Mouse (Mus musculus): ENCODE data around the gene Ccdc42. TPM values are rescaled to one million over a fixed set of nuclear protein-coding genes. Genes with fewer than 3 reads are reported as not detected.

Ccdc42 gene
- polyA plus RNA-seq, 1 experiment from 2014 or later: 0.36 TPM

DNA sequence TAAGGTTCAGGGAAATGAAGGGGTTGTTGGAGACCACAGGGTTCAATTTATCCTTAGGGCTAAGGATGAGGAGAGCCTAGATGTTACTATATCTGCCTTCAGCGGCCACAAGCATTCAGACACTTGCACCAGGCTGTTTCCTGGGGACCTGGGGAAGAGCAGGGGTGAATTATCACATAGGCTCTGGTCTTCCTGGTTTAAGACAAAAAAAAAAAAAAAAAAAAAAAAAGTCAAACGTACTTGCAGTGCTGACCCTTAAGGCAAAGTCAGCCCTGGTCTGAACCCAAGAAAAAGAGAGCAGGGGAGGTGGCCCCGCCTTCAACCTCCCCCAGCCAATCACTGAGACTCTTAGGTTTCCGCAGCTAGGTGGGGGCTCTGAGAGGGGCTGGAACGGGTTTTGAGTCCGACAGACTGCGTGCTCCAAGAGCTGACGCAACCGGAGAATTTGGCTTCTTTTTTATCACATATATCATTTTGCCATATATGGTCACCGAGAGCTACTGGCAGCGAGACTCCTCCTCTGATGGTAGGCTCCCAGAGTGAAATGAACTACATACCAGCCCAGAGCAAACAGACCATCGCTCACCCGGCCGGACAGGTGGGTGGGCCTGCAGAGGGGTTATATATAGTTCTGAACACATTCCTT, 36.5 kb downstream of the Ccdc42 start:
- ATAC-seq: peak; percentile 90
- H3K9ac ChIP-seq (ENCODE audit: low read depth, low read length): peak overlapping the region; percentile 57
- H3K9me3 ChIP-seq (ENCODE audit: control insufficient read depth, low read length): no peaks in the 10 kb centered on the region
- peak overlapping the region; percentile 39 for H3K4me3 ChIP-seq (ENCODE audit: low read length)
- H3K4me1 ChIP-seq (ENCODE audit: control insufficient read depth, insufficient read depth, low read depth, low read length): peaks cover 6% of the 10 kb centered on the region
- H3K36me3 ChIP-seq (ENCODE audit: control insufficient read depth, insufficient read depth, low read length): no peaks in the 10 kb centered on the region
- no peak overlapping the region; the same call in 1 of the 2 replicates for H3K27ac ChIP-seq (ENCODE audit: low read depth, low read length)
- H3K4me2 ChIP-seq (ENCODE audit: low read length): peak overlapping the region; percentile 72
- no peaks in the 10 kb centered on the region for H3K27me3 ChIP-seq (replicated peaks; ENCODE audit: control insufficient read depth, insufficient read depth, low read length)
- 4% methylated on average over 14 of the region's 14 CpGs for WGBS

DNA sequence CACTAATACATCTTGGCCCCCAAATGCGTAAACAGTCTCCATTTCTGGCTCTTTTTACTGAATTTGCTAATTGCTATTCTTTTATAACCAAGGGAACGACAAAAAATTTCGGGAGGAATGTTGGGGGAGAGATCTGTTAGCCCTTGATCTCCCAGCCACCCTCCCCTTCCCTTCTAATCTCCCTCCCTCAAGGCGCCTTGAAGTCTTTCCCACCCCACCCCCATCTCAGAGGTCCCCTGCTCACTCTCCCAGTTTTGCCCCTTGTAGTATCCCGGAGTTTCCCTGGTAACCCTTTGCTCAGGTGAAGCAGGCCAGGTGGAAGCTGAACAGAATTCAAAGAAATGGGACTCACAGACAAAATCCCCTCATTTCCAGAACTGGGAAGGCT, 37.0 kb downstream of the Ccdc42 start:
- Histone ChIP-seq H3K36me3 (ENCODE audit: control insufficient read depth, insufficient read depth, low read length) (no peaks in the 10 kb centered on the region), H3K9ac (ENCODE audit: low read depth, low read length) (peak overlapping the region; percentile 57), H3K9me3 (ENCODE audit: control insufficient read depth, low read length) (no peaks in the 10 kb centered on the region), H3K4me3 (ENCODE audit: low read length) (peak overlapping the region; percentile 39), H3K27ac (ENCODE audit: low read depth, low read length) (no peak overlapping the region; the same call in 1 of the 2 replicates), H3K4me2 (ENCODE audit: low read length) (peak overlapping the region; percentile 72), H3K4me1 (ENCODE audit: control insufficient read depth, insufficient read depth, low read depth, low read length) (peaks cover 6% of the 10 kb centered on the region), H3K27me3 (replicated peaks; ENCODE audit: control insufficient read depth, insufficient read depth, low read length) (no peaks in the 10 kb centered on the region)
- 11% methylated on average over 5 of the region's 5 CpGs for WGBS
- 0 out of 2 replicates have a peak, but pooled peaks have one; percentile 34 for ATAC-seq

DNA sequence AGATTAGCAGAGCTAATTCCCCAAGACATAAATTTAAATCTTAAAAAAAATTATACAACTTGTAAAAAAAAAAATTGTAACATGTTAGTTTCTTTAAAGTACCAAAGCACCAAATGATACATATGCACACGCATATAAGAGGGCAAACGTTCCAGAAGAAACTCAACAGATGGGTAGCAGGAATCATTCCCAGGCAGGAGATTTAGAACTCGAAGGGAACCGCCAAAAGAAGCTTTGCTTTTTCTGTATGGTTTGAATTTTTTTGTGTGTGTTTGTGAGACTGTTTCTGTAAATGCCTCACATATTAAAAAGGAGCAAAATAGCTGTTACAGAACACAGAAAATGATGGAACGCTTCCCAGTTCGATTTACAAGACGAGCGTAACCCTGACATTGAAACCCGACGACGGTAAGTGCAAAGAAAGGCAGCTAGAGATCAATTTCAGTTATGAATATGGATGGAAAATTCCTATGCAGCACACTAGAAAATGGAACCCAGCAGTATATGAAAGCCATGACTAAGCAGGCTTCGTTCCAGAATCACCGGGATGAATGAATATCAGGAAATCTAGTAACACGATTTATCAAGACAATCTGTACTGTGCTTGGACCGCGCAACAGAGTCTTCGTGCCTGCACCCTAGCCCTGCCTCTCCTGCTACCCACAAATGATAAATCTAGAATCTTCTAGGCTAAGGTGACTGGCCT, 44.9 kb downstream of the Ccdc42 start:
- no peak overlapping the region for H3K4me2 ChIP-seq (ENCODE audit: low read length)
- H3K9me3 ChIP-seq (ENCODE audit: control insufficient read depth, low read length): no peaks in the 10 kb centered on the region
- H3K4me3 ChIP-seq (ENCODE audit: low read length): no peak overlapping the region
- no peak for ATAC-seq
- no peaks in the 10 kb centered on the region for H3K4me1 ChIP-seq (ENCODE audit: control insufficient read depth, insufficient read depth, low read depth, low read length)
- H3K9ac ChIP-seq (ENCODE audit: low read depth, low read length): no peak overlapping the region
- H3K36me3 ChIP-seq (ENCODE audit: control insufficient read depth, insufficient read depth, low read length): no peaks in the 10 kb centered on the region
- no peak overlapping the region for H3K27ac ChIP-seq (ENCODE audit: low read depth, low read length)
- WGBS: 71% methylated on average over 17 of the region's 17 CpGs
- H3K27me3 ChIP-seq (replicated peaks; ENCODE audit: control insufficient read depth, insufficient read depth, low read length): no peaks in the 10 kb centered on the region

DNA sequence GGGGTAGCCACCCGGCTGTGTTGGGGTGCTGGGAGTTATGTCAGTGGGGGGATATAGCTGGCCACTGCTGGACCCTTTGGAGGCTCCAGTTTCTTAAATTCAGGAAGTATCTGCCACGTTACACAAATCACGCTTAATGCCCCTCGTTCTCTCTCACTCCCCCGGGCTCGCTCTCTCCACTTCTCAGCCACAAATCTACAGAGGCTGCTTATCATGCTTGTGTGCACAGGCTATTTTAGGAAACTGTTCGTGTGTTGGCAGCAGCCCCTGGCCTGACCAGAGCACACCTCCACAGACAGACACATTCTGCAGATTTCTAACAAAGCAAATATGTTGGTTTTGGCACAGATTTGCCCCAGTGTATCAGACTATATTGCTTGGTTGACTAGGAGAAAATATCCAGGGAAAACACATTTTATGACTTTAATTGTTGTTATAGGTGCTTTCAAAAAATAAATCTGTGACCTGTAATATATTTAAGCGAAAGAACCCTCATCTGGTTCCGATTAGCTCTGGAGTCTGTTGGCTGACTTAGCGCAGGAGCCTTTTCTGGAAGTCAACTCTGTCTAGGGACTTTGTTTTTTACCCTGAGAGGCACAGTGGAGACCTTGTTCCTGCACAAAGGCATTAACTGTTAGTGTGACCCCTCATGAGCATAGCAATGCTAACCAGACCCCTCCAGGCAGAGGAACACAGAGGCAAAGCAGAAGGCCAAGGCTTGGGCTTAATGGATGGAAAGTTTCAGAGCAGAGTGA, 51.2 kb downstream of the Ccdc42 start:
- Histone ChIP-seq H3K4me2 (ENCODE audit: low read length) (no peak overlapping the region), H3K9ac (ENCODE audit: low read depth, low read length) (no peak overlapping the region), H3K9me3 (ENCODE audit: control insufficient read depth, low read length) (no peaks in the 10 kb centered on the region; the same call in 1 of the 2 replicates), H3K27me3 (replicated peaks; ENCODE audit: control insufficient read depth, insufficient read depth, low read length) (no peaks in the 10 kb centered on the region), H3K4me1 (ENCODE audit: control insufficient read depth, insufficient read depth, low read depth, low read length) (peaks cover 2% of the 10 kb centered on the region; the same call in 1 of the 2 replicates), H3K27ac (ENCODE audit: low read depth, low read length) (no peak overlapping the region), H3K36me3 (ENCODE audit: control insufficient read depth, insufficient read depth, low read length) (no peaks in the 10 kb centered on the region), H3K4me3 (ENCODE audit: low read length) (no peak overlapping the region)
- WGBS: 49% methylated on average over 10 of the region's 10 CpGs
- ATAC-seq: no peak

DNA sequence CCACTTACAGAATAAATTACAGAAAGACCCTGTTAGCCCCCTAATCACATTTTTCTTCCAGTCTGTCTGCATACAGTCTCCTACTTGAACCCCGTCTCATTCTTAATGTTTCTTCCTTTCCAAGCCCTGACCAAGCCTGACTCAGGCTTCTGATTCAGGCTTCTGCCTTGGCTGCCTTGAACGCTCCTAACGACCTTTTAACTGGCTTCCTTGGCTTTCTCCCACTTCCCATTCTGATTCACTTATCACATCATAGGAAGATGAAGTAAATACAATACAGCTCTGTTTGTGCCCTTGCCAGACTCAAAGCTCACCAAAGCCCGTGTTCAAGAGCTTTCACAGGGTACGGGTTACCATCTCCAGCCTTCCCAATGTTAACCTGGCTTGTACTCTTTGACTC, 54.5 kb downstream of the Ccdc42 start:
- no peak overlapping the region for H3K27ac ChIP-seq (ENCODE audit: low read depth, low read length)
- ATAC-seq: no peak
- H3K4me2 ChIP-seq (ENCODE audit: low read length): no peak overlapping the region
- H3K27me3 ChIP-seq (replicated peaks; ENCODE audit: control insufficient read depth, insufficient read depth, low read length): no peaks in the 10 kb centered on the region
- H3K9me3 ChIP-seq (ENCODE audit: control insufficient read depth, low read length): no peaks in the 10 kb centered on the region; the same call in 1 of the 2 replicates
- H3K4me1 ChIP-seq (ENCODE audit: control insufficient read depth, insufficient read depth, low read depth, low read length): peaks cover 2% of the 10 kb centered on the region; the same call in 1 of the 2 replicates
- no peaks in the 10 kb centered on the region for H3K36me3 ChIP-seq (ENCODE audit: control insufficient read depth, insufficient read depth, low read length)
- H3K9ac ChIP-seq (ENCODE audit: low read depth, low read length): no peak overlapping the region
- H3K4me3 ChIP-seq (ENCODE audit: low read length): no peak overlapping the region
- WGBS: 83% methylated on average over 5 of the region's 5 CpGs

DNA sequence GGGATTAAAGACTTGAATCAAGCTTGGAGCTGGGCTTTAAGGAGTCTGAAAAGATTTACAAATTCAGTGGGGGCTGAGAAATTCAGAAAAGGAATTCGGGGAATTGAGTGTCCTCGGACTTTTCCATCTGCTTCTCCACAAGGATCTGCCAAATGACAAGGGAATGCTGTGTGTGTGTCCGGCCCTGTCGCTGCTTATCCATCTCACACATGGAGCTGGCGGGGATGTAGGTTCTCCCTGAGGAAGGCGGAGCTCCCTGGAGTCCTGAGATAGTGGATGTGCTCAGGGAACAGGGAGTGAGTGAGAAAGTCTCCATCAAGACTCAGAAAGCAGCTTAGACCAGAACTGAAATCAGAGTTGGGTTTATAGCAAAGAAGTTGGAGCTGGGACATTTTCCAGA, 58.0 kb downstream of the Ccdc42 start:
- Histone ChIP-seq H3K9me3 (ENCODE audit: control insufficient read depth, low read length) (no peaks in the 10 kb centered on the region; the same call in 1 of the 2 replicates), H3K27ac (ENCODE audit: low read depth, low read length) (no peak overlapping the region), H3K4me3 (ENCODE audit: low read length) (no peak overlapping the region), H3K9ac (ENCODE audit: low read depth, low read length) (no peak overlapping the region), H3K4me1 (ENCODE audit: control insufficient read depth, insufficient read depth, low read depth, low read length) (no peaks in the 10 kb centered on the region), H3K27me3 (replicated peaks; ENCODE audit: control insufficient read depth, insufficient read depth, low read length) (no peaks in the 10 kb centered on the region), H3K4me2 (ENCODE audit: low read length) (no peak overlapping the region), H3K36me3 (ENCODE audit: control insufficient read depth, insufficient read depth, low read length) (no peaks in the 10 kb centered on the region)
- ATAC-seq: no peak
- 60% methylated on average over 6 of the region's 6 CpGs for WGBS

Other genes with a start within 250 kb of the Ccdc42 start
- gene Ntn1, start 186.2 kb upstream of the Ccdc42 start, polyA plus RNA-seq (2015; fragmentation: Nextera tagmentation; extraction: Ambion mirVana): 13.3 and 21.7 TPM in 2 replicates
- 0.26 and 0.44 TPM in 2 replicates for gene Pik3r5, start 154.9 kb upstream of the Ccdc42 start, polyA plus RNA-seq (2015; fragmentation: Nextera tagmentation; extraction: Ambion mirVana)
- 1.8 and 2.1 TPM in 2 replicates for gene Pik3r6, start 84.0 kb upstream of the Ccdc42 start, polyA plus RNA-seq (2015; fragmentation: Nextera tagmentation; extraction: Ambion mirVana)
- 0.07 and 0.08 TPM in 2 replicates for gene Mfsd6l, start 30.8 kb upstream of the Ccdc42 start, polyA plus RNA-seq (2015; fragmentation: Nextera tagmentation; extraction: Ambion mirVana)
- 94.9 and 104 TPM in 2 replicates for gene Myh10, start 104.5 kb downstream of the Ccdc42 start, polyA plus RNA-seq (2015; fragmentation: Nextera tagmentation; extraction: Ambion mirVana)

All from hindbrain, embryonic 16.5 days (tissue).